Mouse (Mus musculus) spleen, postnatal 10 days (tissue): ENCODE measurements around the gene Ifi209.
"Not testable (repeated sequence)": the region's sequence is repeated elsewhere in the genome, so short reads cannot be mapped to it uniquely, and the experiment has no call there.

Experiments used
- DNase-seq, 2 experiments: peaks; one replicate each; pipeline ENCODE4 v3.0.0; 2021 to 2022; ENCODE audit warnings: low spot score in 2 of 2

The Ifi209 gene

DNA sequence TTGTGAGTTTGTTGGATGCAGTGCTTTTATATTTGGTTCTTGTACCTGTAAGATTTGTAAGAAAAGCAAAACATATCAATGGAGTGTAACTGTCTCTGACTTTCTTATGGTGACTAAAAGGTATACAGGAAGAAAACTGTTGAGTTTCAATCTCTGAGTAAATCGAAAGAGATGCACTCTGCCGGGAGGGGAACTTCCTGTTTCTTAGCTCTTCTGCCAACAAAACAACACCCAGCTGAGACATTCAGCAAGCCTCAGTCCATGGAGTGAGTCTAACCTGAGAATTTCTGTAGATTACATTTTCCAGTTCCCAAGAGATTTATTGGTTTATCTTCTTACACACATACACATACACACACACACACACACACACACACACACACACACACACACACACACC, at the start of gene Ifi209:
Ifi209 (plus strand) TSS at position 296 of the 400 bp plus-strand sequence.
- peak in 1 of 2 experiments; percentile 44 for DNase-seq

DNA sequence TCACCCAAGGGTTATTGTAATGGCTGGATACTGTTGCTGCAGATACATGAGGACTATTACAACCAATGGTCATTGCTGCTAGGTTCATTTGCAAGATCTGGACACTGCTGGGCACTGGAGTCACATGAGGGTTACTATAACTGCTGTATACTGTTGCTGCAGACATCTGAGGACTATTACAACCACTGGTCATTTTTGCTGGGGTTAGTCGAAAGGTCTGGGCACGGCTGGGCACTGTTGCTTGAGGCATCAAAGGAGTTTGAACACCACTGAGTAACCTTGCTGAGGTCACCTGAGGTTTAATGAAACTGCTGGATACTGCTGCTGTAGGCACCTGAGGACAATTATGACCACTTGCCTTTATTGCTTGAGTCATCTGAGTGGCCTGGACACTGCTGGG, 41.0 kb upstream of the Ifi209 start:
- DNase-seq: not testable (repeated sequence)

DNA sequence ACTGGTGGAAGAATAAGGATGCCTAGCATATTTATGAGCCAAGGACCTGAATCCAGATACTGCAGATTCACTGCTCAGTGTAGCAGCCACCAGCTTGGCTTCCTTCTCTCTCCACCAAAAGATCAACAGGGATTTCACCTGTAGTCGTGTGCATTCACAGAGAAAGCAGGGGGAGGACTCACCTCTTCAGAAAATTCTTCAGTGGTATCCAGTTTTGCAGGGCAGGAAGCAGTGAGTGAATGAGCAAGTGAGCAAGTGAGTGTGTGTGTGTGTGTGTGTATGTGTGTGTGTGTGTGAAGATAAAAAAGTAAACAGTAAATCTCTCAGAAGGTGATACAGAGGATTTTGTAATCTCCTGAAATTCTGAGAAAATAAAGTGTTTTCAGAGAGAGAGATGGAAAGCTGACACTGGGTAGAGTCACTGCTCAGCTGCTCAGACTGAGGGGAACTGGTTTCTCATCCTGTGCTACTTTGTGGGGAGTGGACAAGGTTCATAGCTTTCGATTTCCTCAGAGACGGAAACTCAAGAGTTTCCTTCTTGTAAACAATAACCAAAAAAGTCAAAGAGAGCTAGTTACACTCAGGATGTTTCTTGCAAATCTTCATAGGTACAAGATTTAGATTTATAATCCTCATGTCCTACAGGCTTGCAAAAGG, 31.8 kb upstream of the Ifi209 start, which contains the start of gene Ifi213:
Ifi213 (minus strand) TSS at position 437 of the 657 bp plus-strand sequence.
- DNase-seq: not testable (repeated sequence)

DNA sequence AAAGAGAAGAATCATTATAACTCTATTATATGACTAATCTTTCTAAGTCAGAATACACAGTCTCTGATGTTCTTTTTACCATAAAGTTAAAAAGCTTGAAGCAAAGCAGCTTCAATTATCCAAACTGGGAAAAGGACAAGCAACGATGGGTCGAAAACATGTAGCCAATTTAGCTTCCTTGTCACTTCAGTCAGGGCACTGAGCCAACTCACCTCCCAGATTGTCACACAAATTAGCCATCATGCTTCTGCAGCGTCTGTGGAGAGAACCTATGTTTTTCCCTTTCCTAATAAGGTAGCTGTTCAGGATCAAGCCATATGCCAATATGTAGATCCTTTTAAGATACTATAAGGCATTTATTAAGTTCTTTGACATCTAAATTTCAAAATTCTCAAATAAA, 20.4 kb upstream of the Ifi209 start:
- DNase-seq: not testable (repeated sequence)

DNA sequence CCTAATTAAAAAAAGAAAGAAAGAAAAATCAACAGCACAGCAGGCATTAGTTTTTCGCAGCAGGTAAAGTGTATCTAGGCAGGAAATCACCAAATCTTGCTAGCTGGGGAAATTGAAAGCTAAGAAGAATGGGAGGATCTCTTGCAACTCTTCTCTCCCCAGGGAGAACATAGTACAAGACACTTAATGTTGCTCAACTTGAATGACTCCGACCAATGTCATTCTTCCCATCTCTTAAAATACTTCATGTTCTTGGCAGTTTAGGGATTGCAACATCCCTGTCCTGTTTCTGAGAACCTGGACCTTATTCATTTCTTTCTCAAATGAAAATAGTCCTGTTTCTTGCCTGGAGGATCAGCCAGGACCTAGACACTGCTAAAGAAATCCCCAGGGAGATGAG, 8.5 kb upstream of the Ifi209 start:
- not testable (repeated sequence) for DNase-seq

DNA sequence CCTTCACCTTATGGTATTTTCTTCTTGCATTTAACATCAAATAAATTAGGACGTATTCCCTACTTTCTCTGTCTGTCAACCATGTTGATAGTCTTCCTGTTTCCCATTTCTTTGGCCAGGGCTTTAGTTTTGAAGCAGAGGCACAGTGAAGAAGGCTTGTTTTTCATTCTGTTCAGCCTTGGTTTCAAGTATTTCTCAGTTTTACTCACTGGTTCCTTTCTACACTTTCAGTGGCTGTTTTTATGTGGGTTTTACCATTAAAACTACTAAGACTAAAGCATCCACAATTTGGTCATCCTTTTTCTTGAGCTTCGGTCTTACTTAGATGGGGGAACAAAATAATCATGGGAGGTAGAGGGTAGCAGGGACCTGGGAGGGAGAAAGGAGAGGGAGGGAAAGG, 6.7 kb upstream of the Ifi209 start:
- no peak for DNase-seq

DNA sequence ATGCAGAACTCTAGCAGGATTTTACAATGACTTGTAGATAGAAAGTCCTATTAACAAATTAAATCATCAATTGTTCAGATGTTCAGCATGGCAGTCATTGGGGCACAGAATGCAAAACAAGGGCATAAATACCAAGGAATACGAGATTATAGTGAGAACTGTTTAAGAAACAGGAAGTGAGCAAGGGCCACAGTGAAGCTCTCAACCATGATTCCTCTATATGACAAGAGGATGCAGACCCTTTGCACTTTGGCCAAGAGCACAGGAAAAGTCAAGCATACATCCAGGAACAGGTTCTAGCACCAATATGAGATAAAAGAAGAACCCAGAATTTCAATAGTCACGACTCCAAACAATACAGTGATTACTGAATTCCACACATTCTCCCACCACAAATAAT, 4.0 kb upstream of the Ifi209 start:
- DNase-seq: no peak

DNA sequence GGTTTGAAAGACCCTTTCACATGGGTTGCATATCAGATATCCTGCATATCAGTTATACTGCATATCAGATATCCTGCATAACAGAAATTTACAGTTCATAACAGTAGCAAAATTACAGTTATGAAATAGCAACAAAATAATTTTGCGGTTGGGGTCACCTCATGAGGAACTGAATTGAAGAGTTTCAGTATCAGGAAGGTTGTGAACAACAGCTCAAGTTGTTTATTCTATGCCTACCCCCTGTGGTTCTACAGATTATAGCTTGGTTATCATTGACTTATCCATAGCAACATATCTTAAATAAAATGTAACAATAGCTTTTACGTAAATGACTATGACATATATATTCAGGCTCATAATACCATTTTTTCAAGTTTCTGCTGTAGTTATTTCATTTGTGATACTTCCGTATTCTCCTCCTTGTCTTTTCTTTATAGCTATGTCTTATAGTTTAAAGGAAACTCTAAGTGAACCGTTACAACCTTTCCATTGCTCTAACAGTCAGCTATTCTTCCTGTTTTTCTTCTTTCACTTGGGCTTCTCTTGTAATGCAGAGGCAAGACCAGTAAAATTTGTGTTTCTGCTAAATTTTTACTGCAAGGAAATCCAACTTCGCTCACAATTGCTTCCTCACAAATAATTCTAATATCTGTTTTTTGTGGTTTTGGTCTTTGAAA, 3.4 kb downstream of the Ifi209 start:
- no peak for DNase-seq

DNA sequence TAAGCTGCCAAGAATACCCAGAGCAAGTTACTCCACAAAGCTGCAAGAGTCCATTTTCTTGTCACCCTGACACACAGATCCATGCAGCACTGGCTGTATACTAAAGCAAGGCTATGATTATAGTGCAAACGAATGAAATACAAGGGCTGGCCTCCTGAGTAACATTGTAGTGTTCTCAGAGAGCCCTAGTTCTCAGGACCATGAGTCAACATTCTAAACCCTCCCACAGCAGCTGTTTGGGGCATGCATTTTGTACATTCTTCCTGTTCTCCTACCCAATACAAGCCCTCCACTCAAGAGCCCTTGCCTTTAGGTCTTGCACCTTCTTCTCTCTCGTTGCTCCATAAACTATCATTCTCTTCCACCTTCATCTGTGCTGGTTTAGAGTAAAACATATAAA, 14.7 kb downstream of the Ifi209 start:
- no peak for DNase-seq

DNA sequence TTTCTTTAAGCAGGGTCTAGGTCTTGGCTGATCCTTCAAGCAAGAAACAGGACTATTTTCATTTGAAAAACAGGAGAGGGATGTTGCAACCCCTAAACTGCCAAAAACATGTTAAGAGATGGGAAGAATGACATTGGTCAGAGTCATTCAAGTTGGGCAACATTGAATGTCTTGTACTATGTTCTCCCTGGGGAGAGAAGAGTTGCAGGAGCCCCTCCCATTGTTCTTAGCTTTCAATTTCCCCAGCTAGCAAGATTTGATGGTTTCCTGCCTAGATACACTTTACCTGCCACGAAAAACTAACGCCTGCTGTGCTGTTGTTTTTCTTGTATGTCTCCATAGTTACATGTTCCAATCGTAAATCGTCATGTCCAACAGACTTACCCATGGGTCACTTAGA, 27.3 kb downstream of the Ifi209 start:
- DNase-seq: no peak

DNA sequence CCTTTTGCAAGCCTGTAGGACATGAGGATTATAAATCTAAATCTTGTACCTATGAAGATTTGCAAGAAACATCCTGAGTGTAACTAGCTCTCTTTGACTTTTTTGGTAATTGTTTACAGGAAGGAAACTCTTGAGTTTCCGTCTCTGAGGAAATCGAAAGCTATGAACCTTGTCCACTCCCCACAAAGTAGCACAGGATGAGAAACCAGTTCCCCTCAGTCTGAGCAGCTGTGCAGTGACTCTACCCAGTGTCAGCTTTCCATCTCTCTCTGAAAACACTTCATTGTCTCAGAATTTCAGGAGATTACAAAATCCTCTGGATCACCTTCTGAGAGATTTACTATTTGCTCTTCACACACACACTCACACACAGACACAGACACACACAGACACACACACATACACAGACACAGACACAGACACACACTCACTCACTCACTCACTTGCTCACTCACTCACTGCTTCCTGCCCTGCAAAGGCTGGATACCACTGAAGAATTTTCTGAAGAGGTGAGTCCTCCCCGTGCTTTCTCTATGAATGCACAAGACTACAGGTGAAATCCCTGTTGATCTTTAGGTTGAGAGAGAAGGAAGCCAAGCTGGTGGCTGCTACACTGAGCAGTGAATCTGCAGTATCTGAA, 42.9 kb downstream of the Ifi209 start, which contains the start of gene Ifi208:
Ifi208 (plus strand) TSS at position 218 of the 640 bp plus-strand sequence.
- DNase-seq: peak in 1 of 2 experiments; percentile 14

DNA sequence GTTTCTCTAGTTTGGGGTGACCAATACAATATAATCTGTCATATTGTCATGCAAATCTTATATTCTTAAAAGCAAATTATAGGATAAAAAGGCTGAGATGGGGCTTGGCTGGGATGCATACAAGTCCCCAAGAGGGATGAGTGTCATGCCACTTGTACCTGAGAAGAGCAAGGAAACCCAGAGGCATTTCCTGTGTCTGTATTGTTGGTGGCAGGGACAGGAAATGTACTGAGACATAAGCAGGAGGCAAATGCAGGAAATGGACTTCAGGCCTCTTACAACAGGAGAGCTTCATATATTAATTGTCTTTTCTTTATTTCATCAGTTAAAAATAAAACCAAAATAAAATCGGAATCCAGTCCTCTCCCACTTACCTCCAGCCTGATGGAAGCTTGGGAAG, 47.9 kb downstream of the Ifi209 start:
- DNase-seq: not testable (repeated sequence)

DNA sequence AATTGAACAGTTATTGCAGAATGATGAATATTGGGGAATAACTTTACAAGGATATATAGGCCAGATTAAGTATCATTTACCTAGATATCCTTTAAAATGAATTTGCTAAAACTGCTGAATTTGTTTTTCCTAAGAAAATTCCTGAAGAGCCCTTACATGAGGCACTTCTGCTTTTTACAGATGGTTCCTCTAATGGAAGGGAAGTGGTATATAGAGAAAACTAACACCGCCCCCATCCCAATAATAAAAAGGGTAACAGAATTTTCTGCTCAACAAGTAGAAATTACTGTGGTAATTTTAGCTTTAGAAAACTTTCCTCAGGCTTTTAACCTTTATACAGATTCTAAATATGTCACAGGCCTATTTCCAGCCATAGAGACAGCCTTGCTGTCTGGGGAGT, 63.6 kb downstream of the Ifi209 start:
- no peak for DNase-seq
